Mouse (Mus musculus): Measurements from ENCODE around the gene Hs6st3.

GRCm38 (mm10) chr14:119832012-119832325 is 693.8 kb downstream of the Hs6st3 start:
- TF ChIP-seq CTCF (IDR thresholded peaks at IDR 0.05; ENCODE audit: low read depth), result no peak
- no peak for TF ChIP-seq EP300 (optimal IDR thresholded peaks at IDR 0.05)
